Comparison of ENCODE assay signal across 20 mouse cellular contexts in genomic region chr8:111628894-111629501, GRCm38 (mm10). TPM values are rescaled to one million over a fixed set of nuclear protein-coding genes. Genes with fewer than 3 reads are reported as not detected.
DNase-seq lines count a peak whose midpoint lies in the region; ATAC-seq and TF ChIP-seq lines count a peak whose summit lies in the region.
"Had no signal": no experiment of that assay in that cellular context is flagged by ENCODE, and none has a peak within 500 bp of the region (broad histone marks: within the 10 kb centered on the region; RNA-seq: fewer than 3 reads in every experiment).

No protein-coding gene starts in this region.

- no peak overlapping the region for H3K27ac ChIP-seq in heart, embryonic 16.5 days (ENCODE audit: low read length)
- H3K27ac ChIP-seq in thymus, adult 2 months (ENCODE audit: control insufficient read depth, insufficient read depth, low read length) = peak overlapping the region; percentile 39
- no peak overlapping the region for H3K27ac ChIP-seq in midbrain, embryonic 15.5 days
- H3K27ac ChIP-seq: forebrain, embryonic 13.5 days; heart, embryonic 13.5 days; hindbrain, embryonic 10.5 days; limb, embryonic 13.5 days; liver, embryonic 15.5 days had no signal

- H3K9me3 ChIP-seq in heart, embryonic 16.5 days (replicated peaks; ENCODE audit: control insufficient read depth, low read length) = no peaks in the 10 kb centered on the region
- H3K9me3 ChIP-seq in midbrain, embryonic 15.5 days = no peaks in the 10 kb centered on the region
- H3K9me3 ChIP-seq: forebrain, embryonic 13.5 days; heart, embryonic 13.5 days; liver, embryonic 15.5 days; midbrain, embryonic 10.5 days had no signal

- no peak for TF ChIP-seq CTCF in thymus, adult 2 months (IDR thresholded peaks at IDR 0.05; ENCODE audit: borderline replicate concordance, control insufficient read depth, extremely low read depth, insufficient read depth, low read length, poor library complexity)

- 82% methylated on average over 19 of the region's 19 CpGs for WGBS in heart, embryonic 16.5 days
- 18% methylated on average over 19 of the region's 19 CpGs for WGBS in thymus, adult 2 months
- 90% methylated on average over 19 of the region's 19 CpGs for WGBS in midbrain, embryonic 15.5 days

- H3K4me3 ChIP-seq in heart, embryonic 16.5 days (ENCODE audit: low read length) = no peak overlapping the region
- H3K4me3 ChIP-seq in thymus, adult 2 months (ENCODE audit: control insufficient read depth, insufficient read depth, low read length) = no peak overlapping the region
- H3K4me3 ChIP-seq in midbrain, embryonic 15.5 days = no peak overlapping the region
- H3K4me3 ChIP-seq: forebrain, embryonic 13.5 days; midbrain, embryonic 10.5 days had no signal

- ATAC-seq in heart, embryonic 16.5 days (replicated peaks; ENCODE audit: extremely low read depth, insufficient read depth, low FRiP score) = no peak
- ATAC-seq in midbrain, embryonic 15.5 days (replicated peaks) = no peak
- ATAC-seq: activated CD4-positive, CD25-positive, alpha-beta regulatory T cell, adult 4 months; forebrain, embryonic 13.5 days had no signal

- no peak for TF ChIP-seq POLR2A in thymus, adult 2 months (IDR thresholded peaks at IDR 0.05; ENCODE audit: control insufficient read depth, extremely low read depth, insufficient read depth, low read length, poor library complexity)

- H3K36me3 ChIP-seq in heart, embryonic 16.5 days (ENCODE audit: control insufficient read depth, insufficient read depth) = no peaks in the 10 kb centered on the region
- no peaks in the 10 kb centered on the region for H3K36me3 ChIP-seq in thymus, adult 2 months (ENCODE audit: control insufficient read depth, insufficient read depth, low read length)
- H3K36me3 ChIP-seq in midbrain, embryonic 15.5 days (replicated peaks) = no peaks in the 10 kb centered on the region
- H3K36me3 ChIP-seq: liver, embryonic 15.5 days had no signal

- H3K4me1 ChIP-seq in heart, embryonic 16.5 days (ENCODE audit: control insufficient read depth, insufficient read depth, low read length) = peaks cover 17% of the 10 kb centered on the region
- peaks cover 64% of the 10 kb centered on the region for H3K4me1 ChIP-seq in thymus, adult 2 months (replicated peaks; ENCODE audit: control insufficient read depth, insufficient read depth, low read length)
- H3K4me1 ChIP-seq in midbrain, embryonic 15.5 days = peaks cover 6% of the 10 kb centered on the region; the same call in 1 of the 2 replicates

- H3K4me2 ChIP-seq in heart, embryonic 16.5 days (ENCODE audit: low read depth, low read length) = 0 out of 2 replicates have a peak overlapping the region, but pooled peaks have one; percentile 13
- no peak overlapping the region for H3K4me2 ChIP-seq in midbrain, embryonic 15.5 days

- intact Hi-C loops in heart, postnatal 14 days (cut with DNase I) = loop anchor here (5.0 kb wide), 1 partner anchor 162 kb away; no protein-coding TSS in a partner anchor

- no peak for DNase-seq in heart, postnatal 14 days
- DNase-seq in thymus, adult 2 months = no peak
- DNase-seq in thymus, adult 18-20 months = no peak
- DNase-seq in induced T-regulatory cell, adult 2 months (ENCODE audit: low read depth) = peak; percentile 36
- DNase-seq in spleen, postnatal 36 days (ENCODE audit: low spot score in 2 of 2) = no peak
- DNase-seq: adrenal gland, postnatal 14 days; kidney, adult 18-20 months; layer of hippocampus, adult 9-11 months; lung, postnatal 14 days; right cerebral cortex, postnatal 4 days had no signal

- no peak overlapping the region for H3K9ac ChIP-seq in heart, embryonic 16.5 days (ENCODE audit: low read length)
- H3K9ac ChIP-seq in midbrain, embryonic 15.5 days = no peak overlapping the region
- H3K9ac ChIP-seq: forebrain, embryonic 13.5 days; liver, embryonic 15.5 days had no signal

- no peaks in the 10 kb centered on the region for H3K27me3 ChIP-seq in heart, embryonic 16.5 days (ENCODE audit: control insufficient read depth, insufficient read depth, low read length)
- no peaks in the 10 kb centered on the region for H3K27me3 ChIP-seq in thymus, adult 2 months (ENCODE audit: control insufficient read depth, insufficient read depth, low read length)
- no peaks in the 10 kb centered on the region for H3K27me3 ChIP-seq in midbrain, embryonic 15.5 days (replicated peaks)
- H3K27me3 ChIP-seq: forebrain, embryonic 13.5 days; heart, embryonic 13.5 days; limb, embryonic 13.5 days; liver, embryonic 15.5 days had no signal

RNA-seq across cellular contexts. Expression of gene Ldhd, which starts 1.2 kb away (rescaled TPM):
- 1.2 TPM in 2 replicates for polyA plus RNA-seq in heart, embryonic 16.5 days (2015; fragmentation: Nextera tagmentation; extraction: Ambion mirVana)
- 10 to 100 TPM; 11.7 to 12.4 TPM for total RNA-seq in heart, postnatal 14 days (2021)
- 10.4 and 10.7 TPM in 2 replicates for polyA plus RNA-seq in thymus, adult 2 months (2012; rRNA removed)
- polyA plus RNA-seq in midbrain, embryonic 15.5 days (2015; fragmentation: Nextera tagmentation; extraction: Ambion mirVana) = 0.71 and 0.82 TPM in 2 replicates
- total RNA-seq: monocyte, adult 5-6 weeks had no signal

RNA-seq across cellular contexts. Expression of gene Zfp1, which starts 14.2 kb away (rescaled TPM):
- polyA plus RNA-seq in heart, embryonic 16.5 days (2015; fragmentation: Nextera tagmentation; extraction: Ambion mirVana) = 15.5 and 16.7 TPM in 2 replicates
- 1 to 10 TPM; 6.9 to 8.2 TPM for total RNA-seq in heart, postnatal 14 days (2021)
- 10.3 and 11.1 TPM in 2 replicates for polyA plus RNA-seq in thymus, adult 2 months (2012; rRNA removed)
- 29.1 and 30.0 TPM in 2 replicates for polyA plus RNA-seq in midbrain, embryonic 15.5 days (2015; fragmentation: Nextera tagmentation; extraction: Ambion mirVana)
